Mouse (Mus musculus): ENCODE data around the gene Hykk.

Gene Hykk

GRCm38 (mm10) chr9:54980674-54981073, 63.6 kb downstream of the Hykk start, which contains the start of gene Chrna5:
Chrna5 (plus strand) TSS chr9:54980880.
- DNase-seq (ENCODE audit: extremely low spot score, low spot score) = no peak

DNA sequence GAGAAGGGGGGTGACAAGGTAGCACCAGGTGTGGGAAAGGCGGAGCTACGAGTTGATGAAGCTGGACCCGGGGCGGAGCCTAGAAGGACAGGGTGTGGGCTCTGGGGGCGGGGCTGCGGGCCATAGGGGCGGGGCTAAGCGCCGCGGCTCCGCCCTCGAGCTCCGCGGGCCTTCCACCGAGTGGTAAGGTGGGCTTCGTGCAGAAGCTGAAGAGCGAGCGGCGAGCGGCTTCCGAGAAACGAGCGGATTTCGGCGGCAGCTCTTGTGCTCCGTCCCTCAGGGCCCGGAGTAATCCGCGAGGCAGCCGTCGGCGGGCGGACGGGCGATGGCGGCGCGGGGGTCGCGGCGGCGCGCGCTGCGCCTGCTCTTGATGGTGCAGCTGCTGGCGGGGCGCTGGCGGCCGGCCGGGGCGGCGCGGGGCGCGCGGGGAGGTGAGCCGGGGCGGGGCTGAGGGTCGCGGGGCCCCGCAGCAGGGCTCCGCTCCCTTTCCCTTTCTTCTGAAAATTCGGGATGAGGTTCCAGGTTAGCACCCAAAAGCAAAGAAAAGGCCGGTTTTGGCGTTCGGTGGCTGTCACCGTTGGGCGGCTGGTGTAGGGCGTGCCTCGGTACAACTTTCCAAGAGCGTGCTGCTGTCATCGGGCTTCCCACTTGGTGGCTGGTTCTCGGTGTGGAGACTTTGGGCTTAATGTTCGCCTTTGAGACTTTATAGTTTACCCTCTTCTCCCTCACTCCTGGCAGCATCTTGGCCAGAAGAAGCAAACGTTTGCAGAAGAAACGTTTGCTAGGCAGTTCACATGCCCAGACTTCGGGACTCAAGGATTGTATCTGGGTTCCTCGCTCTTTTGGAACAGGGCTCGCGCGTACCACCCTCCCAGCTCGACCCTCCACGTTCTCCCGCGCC, 64.5 kb downstream of the Hykk start:
- peak; percentile 68 for DNase-seq (ENCODE audit: extremely low spot score, low spot score)

GRCm38 (mm10) chr9:54982401-54982800, 65.3 kb downstream of the Hykk start:
- DNase-seq (ENCODE audit: extremely low spot score, low spot score) = peak; percentile 17

DNA sequence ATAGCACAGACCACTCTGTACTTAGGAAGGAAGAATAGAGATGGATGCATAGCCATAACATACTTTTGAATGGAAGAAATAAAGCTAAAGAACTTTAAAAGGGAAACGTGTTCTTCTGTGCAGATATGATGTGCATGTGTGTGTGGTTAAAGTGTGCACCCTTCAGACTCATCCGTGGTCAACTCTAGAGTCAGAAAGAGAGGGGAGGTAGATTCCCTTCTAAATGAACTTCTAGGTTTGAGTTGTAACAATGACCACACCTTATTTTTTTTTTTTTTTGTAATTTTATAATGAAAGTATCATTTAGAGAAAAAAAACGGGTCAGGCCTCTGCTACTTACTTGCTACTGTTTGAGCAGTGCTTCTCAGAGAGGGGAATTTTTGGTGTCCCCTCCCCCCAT, 73.3 kb downstream of the Hykk start:
- no peak for DNase-seq (ENCODE audit: extremely low spot score, low spot score)

DNA sequence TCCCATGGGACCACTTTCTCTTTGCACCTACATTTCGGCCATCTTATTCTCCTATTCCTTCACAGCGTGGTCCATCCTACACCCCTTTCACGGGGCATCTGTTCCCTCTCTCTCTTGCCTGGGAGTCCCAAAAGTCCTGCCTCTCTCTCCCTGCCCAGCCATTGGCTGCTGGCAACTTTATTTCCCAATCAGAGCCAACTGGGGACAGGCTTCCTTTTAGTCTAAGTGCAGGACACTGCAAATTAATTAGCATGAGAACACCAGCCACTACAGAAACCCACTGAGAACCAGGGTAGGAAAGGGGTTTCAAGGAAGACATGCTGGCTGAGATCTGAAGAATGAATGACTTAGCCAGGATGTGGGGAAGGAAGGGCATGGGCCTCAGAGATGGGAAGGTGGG, 77.3 kb downstream of the Hykk start:
- no peak for DNase-seq (ENCODE audit: extremely low spot score, low spot score)

GRCm38 (mm10) chr9:54995645-54996044, 78.6 kb downstream of the Hykk start:
- DNase-seq (ENCODE audit: extremely low spot score, low spot score) = no peak

Measured in neural tube, embryonic 10.5 days (tissue).